Mouse (Mus musculus): ENCODE results near the gene Cyp3a57.

DNA sequence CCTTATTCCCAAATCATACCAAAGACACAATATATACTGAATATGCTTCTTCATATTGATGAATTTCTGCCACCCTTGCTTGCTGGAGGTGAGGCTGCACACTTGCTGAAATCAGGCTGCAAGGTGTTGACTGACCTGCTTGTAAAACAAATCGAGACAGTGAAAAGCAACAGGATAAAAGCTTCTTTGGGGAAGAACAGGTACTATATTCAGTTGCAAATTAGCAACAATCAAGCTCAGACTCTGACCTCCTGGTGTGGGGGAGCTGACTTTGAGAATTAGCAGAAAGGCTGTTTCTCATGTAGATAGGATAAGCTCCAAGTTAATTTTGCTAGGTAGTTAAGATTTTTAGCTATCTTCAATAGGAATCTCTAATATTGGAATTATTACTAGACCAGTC lies 42.7 kb upstream of the Cyp3a57 start:
- TF ChIP-seq MAFK (IDR thresholded peaks at IDR 0.05; ENCODE audit: insufficient read depth, low read depth, low read length) (no peak), CHD2 (IDR thresholded peaks at IDR 0.05; ENCODE audit: low read depth, low read length) (no peak), ZNF384 (IDR thresholded peaks at IDR 0.05; ENCODE audit: low read depth, low read length) (no peak), ZC3H11A (IDR thresholded peaks at IDR 0.05; ENCODE audit: borderline replicate concordance, low read depth, low read length) (no peak)

Measured in ES-E14 (cell line).